Mouse (Mus musculus) spleen, adult 2 months (tissue): ENCODE data around the gene Gm21992. TPM values are rescaled to one million over a fixed set of nuclear protein-coding genes. Genes with fewer than 3 reads are reported as not detected.
A peak's percentile ranks its signal among the peaks of the same experiment; 100 is the strongest.

Experiments
- DNase-seq, 2 experiments: peaks; one replicate each; pipeline versions ENCODE4 v3.0.0 to v3.0.0-alpha.2; 2012 to 2021; ENCODE audit warnings: low spot score in 2 of 2, low read depth in 1 of 2
- H3K27ac ChIP-seq: fragments of 200-500 bp; 2 replicates; pipeline ENCODE4 v1.5.1; 2012; ENCODE audit warnings: low read length, inconsistent platforms; ENCODE audit not compliant: insufficient read depth
- H3K27me3 ChIP-seq: fragments of 200-500 bp; 2 replicates; pipeline ENCODE4 v1.6.1; 2012; ENCODE audit warnings: mild to moderate bottlenecking, moderate library complexity, low read length, inconsistent platforms; ENCODE audit not compliant: control insufficient read depth, insufficient read depth
- H3K36me3 ChIP-seq: fragments of 200-500 bp; 2 replicates; pipeline ENCODE4 v1.6.1; 2012; ENCODE audit warnings: mild to moderate bottlenecking, low read length, inconsistent platforms; ENCODE audit not compliant: control insufficient read depth, insufficient read depth
- H3K4me1 ChIP-seq: fragments of 200-500 bp; 2 replicates; pipeline ENCODE4 v1.6.1; 2011; ENCODE audit warnings: inconsistent platforms; ENCODE audit not compliant: control insufficient read depth, insufficient read depth, insufficient read length
- H3K4me3 ChIP-seq: fragments of 200-500 bp; 2 replicates; pipeline ENCODE4 v1.5.1; 2011; ENCODE audit warnings: mild to moderate bottlenecking, inconsistent platforms; ENCODE audit not compliant: insufficient read depth, insufficient read length; ENCODE audit errors: extremely low read depth
- CTCF ChIP-seq: fragments of 200-500 bp; IDR thresholded peaks from 2 replicates; pipeline ENCODE4 v1.5.1; 2011; ENCODE audit warnings: mild to moderate bottlenecking, inconsistent platforms; ENCODE audit not compliant: insufficient read depth, insufficient read length, insufficient replicate concordance; ENCODE audit errors: extremely low read depth
- POLR2A ChIP-seq: fragments of 200-500 bp; IDR thresholded peaks from 2 replicates; pipeline ENCODE4 v1.6.1; 2011; ENCODE audit warnings: low read depth, low read length, inconsistent platforms
- WGBS: fragments of 180-500 bp; shearing (Covaris S2); methylation state at CpG from one replicate; pipeline ENCODE4 v1.1.7; 2018; 5-methylcytosine and 5-hydroxymethylcytosine counted together
- polyA plus RNA-seq: library from polyadenylated mRNA; depleted of rRNA; stranded (reverse); fragments of >200 nt; gene quantifications from 2 replicates; pipeline ENCODE4 v1.2.3, GENCODE M21; 2012; rRNA removed

The Gm21992 gene
- polyA plus RNA-seq, result 12.0 and 15.0 TPM in 2 replicates

DNA sequence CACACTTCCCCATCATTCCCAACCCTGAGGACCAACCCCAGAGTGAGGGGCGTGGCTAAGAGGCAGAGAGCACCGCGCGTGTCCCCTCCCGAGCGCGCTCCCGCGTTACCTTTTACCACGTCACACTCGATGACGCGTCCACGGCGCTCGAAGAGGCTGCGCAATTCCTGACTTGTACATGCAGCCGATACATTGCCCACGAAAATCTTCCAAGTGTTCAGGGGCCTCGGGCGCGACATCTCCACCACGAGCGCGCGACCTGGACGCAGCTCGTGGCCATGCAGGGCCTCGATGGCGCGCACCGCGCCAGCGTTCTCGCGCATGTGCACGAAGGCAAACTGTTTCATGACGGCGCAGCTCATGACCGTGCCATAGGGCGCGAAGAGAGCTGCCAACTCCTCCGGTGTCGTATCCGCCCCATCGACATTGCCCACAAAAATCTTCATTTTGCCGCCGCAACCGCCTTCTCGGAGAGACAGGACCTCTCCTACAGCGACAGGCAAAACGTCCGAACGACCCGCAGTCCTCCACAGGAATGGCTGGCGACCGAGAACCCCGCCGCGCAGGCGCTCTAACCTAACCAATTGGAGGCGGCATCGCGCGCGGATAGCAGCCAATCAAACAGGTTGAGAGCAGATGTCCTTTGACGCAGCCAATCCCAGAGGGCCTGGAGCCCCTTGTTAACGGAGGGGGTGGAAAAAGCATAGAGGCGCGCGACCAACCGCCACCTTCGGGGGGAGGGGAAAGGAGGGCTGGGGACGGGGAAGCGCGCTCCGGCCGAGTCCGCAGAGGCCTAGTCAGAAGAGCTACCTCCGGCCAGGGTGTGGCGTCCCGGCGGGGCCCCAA is at the start of gene Gm21992, which contains the start of gene Rbm14:
Gene Gm21992, minus strand, starts transcription at position 550 of the 846 bp plus-strand sequence.
Gene Rbm14, minus strand, starts transcription at position 572 of the 846 bp plus-strand sequence.
- TF ChIP-seq CTCF, result no peak
- peak; percentile 91 for TF ChIP-seq POLR2A
- WGBS, result under 1% methylated on average over 83 of the region's 83 CpGs
- H3K4me3 ChIP-seq, result peak within 1 kb of the TSS; percentile 69
- H3K27ac ChIP-seq, result peak within 1 kb of the TSS; percentile 84
- H3K4me1 ChIP-seq, result peaks cover 8% of the 10 kb centered on the region
- peak; percentile 95 to 97 for DNase-seq
- no peaks in the 10 kb centered on the region for H3K27me3 ChIP-seq
- H3K36me3 ChIP-seq, result no peaks in the 10 kb centered on the region

DNA sequence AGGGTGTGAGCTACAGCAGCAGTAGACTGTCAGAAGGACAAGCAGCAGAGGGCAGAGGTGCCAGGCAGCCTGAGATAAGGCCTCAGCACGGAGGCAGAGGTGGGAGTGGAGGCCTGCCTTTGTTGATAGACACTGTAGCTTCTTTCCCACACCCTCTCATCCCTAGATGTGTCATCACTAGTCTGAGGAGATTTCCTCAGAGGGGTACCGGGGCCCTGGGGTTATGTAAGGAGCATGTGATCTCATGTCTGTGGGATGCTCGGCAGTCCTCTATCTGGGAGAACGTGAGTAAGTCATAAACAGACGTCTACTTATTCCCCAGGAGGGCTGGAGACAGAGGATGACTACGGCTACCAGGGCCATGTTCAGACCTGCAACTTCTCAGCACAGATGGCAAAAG is 47.7 kb upstream of the Gm21992 start:
- Histone ChIP-seq H3K4me3 (no peak overlapping the region), H3K4me1 (no peaks in the 10 kb centered on the region), H3K27me3 (peaks cover under 1% of the 10 kb centered on the region; the same call in 1 of the 2 replicates), H3K36me3 (no peaks in the 10 kb centered on the region), H3K27ac (no peak overlapping the region)
- TF ChIP-seq CTCF (no peak), POLR2A (no peak)
- 85% methylated on average over 6 of the region's 6 CpGs for WGBS
- no peak for DNase-seq

DNA sequence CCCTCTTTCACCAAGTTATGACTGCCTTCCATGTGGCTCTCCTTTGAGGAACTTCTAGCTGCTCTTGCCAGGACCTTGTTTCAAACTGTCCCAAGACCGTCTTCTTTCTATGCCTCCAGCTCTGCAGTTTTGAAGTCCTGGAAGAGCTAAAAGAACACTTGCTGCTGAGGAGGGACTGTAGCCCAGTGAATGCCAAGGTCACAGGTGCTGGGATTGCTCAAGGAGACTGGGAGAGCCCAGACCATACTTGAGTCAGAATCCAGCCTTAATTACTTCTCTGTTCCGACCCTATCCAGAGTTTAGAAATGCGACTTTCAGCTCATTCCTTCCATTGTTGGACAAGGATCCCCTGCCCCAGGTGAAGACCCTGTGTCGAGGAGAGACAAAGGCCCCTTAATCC is 44.5 kb upstream of the Gm21992 start:
- 73% methylated on average over 4 of the region's 4 CpGs for WGBS
- Histone ChIP-seq H3K4me3 (no peak overlapping the region), H3K36me3 (no peaks in the 10 kb centered on the region), H3K27me3 (peaks cover 2% of the 10 kb centered on the region; the same call in 1 of the 2 replicates), H3K27ac (no peak overlapping the region), H3K4me1 (no peaks in the 10 kb centered on the region)
- no peak for TF ChIP-seq POLR2A
- TF ChIP-seq CTCF, result no peak
- DNase-seq, result no peak

DNA sequence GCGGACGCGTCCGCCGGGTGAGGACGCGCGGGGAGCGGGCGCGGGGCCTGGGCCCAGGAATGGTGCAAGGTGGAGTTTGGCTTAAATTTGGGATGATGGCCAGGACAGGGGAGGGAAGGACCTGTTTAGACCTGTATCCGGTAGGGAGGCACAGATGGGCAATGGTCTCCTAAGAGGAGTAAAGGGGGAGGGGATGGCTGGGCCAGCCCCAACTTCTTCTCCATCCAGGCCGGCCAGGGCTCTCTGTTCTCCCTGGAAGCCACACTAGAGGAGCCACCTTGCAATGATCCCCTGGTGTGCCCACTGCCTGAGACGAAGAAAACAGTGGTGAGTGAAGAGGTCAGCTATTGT is 44.0 kb upstream of the Gm21992 start:
- Histone ChIP-seq H3K27ac (no peak overlapping the region), H3K4me1 (no peaks in the 10 kb centered on the region), H3K27me3 (peaks cover 2% of the 10 kb centered on the region; the same call in 1 of the 2 replicates), H3K4me3 (peak overlapping the region; percentile 44), H3K36me3 (no peaks in the 10 kb centered on the region)
- WGBS, result 17% methylated on average over 14 of the region's 14 CpGs
- no peak for DNase-seq
- no peak for TF ChIP-seq CTCF
- TF ChIP-seq POLR2A, result no peak

DNA sequence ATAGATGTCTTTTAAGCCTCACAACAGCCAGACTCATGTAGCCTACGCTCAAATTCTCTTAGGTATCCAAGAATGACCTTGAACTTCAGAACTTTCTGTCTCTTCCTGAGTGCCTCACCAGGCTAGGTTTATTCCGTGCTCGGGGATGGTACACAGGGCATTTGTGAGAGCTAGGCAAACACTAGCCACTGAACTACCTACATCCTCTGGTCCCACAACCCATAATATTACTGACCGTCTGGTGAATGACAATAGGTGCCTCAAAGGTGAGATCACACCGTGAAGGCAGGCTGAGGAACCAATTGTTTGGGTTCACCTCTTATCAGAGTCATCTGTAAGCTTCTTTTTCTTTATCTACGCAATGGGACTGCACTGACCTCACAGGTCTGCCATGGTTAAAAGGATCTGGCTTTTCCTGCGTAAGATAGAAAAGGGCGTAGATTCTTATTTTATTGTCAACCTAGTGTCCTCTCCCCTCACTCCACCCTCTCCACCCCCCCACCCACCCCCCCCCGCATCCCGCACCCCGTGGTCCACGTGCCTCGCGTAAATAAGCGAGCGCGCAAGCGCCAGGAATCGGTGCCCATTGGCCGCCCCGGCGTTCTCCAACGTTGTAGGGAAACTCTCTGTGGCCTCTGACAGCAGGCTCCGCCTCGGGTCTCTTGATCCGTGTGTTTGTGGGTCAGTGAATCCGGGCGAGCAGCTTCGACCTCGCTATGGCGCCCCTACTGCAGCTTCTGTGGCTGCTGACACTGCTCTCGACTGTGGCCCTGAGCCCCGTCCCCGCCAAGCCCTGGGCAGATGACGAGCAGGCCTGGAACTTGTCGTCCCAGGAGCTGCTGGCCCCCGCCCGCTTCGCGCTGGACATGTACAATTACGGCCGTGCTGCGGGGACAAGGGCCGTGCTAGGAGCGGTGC is 43.4 kb upstream of the Gm21992 start, which contains the start of gene Ctsf:
Gene Ctsf, plus strand, starts transcription at position 579 of the 918 bp plus-strand sequence.
- TF ChIP-seq CTCF (no peak), POLR2A (no peak)
- peaks cover 2% of the 10 kb centered on the region; the same call in 1 of the 2 replicates for H3K27me3 ChIP-seq
- H3K27ac ChIP-seq, result no peak within 1 kb of the TSS
- H3K4me3 ChIP-seq, result peak within 1 kb of the TSS; percentile 44
- 6% methylated on average over 45 of the region's 45 CpGs for WGBS
- peak in 1 of 2 experiments; percentile 15 for DNase-seq
- H3K4me1 ChIP-seq, result no peaks in the 10 kb centered on the region
- no peaks in the 10 kb centered on the region for H3K36me3 ChIP-seq

DNA sequence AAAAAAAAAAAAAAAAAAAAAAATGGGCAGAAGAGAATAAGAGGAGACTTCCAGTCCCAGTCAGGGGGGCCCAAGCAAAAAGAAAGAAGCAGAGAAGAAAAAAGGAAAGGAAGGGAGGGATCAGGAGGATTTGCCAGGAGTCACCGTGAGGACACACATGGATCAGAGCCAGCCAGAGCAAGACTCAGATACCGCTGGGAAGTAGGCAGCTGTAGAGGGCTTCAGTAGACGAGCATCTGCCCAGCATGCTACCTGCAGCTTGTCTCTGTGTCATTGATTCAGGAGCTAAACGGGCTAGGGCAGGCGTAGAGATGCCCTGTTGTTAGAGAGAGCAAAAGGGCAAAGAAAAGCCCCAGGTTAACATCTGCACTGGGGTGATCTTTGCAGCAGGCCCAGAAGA is 38.9 kb upstream of the Gm21992 start:
- Histone ChIP-seq H3K27me3 (peaks cover 2% of the 10 kb centered on the region; the same call in 1 of the 2 replicates), H3K4me1 (no peaks in the 10 kb centered on the region), H3K4me3 (no peak overlapping the region), H3K36me3 (no peaks in the 10 kb centered on the region), H3K27ac (no peak overlapping the region)
- WGBS, result 65% methylated on average over 5 of the region's 5 CpGs
- DNase-seq, result no peak
- TF ChIP-seq CTCF (no peak), POLR2A (no peak)
